Mouse (Mus musculus): ENCODE measurements around the gene Fndc7. TPM values are rescaled to one million over a fixed set of nuclear protein-coding genes. Genes with fewer than 3 reads are reported as not detected.
"Not testable (repeated sequence)": the region's sequence is repeated elsewhere in the genome, so short reads cannot be mapped to it uniquely, and the experiment has no call there.

Gene Fndc7
- polyA plus RNA-seq, 1 experiment from 2014 or later = 0.03 TPM

- WGBS (ENCODE audit: insufficient replicate concordance) = 31% methylated on average over 7 of the region's 7 CpGs
- Histone ChIP-seq H3K27me3 (no peaks in the 10 kb centered on the region), H3K4me3 (replicated peaks) (peak overlapping the region; percentile 88), H3K9ac (peak overlapping the region; percentile 83; the same call in 1 of the 2 replicates), H3K4me1 (replicated peaks) (peaks cover 26% of the 10 kb centered on the region), H3K4me2 (peak overlapping the region; percentile 82), H3K27ac (replicated peaks) (peak overlapping the region; percentile 97; the same call in 1 of the 2 replicates), H3K36me3 (replicated peaks) (peaks cover 4% of the 10 kb centered on the region), H3K9me3 (replicated peaks) (no peaks in the 10 kb centered on the region)
- no peak for ATAC-seq (ENCODE audit: insufficient read depth)
Observed at GRCm38 (mm10) chr3:108838980-108839379, 50.8 kb downstream of the Fndc7 start.

- Histone ChIP-seq H3K4me3 (replicated peaks) (no peak overlapping the region), H3K27me3 (no peaks in the 10 kb centered on the region), H3K36me3 (replicated peaks) (peaks cover 4% of the 10 kb centered on the region), H3K4me2 (no peak overlapping the region), H3K27ac (replicated peaks) (no peak overlapping the region), H3K9ac (no peak overlapping the region), H3K4me1 (replicated peaks) (peaks cover 26% of the 10 kb centered on the region), H3K9me3 (replicated peaks) (no peaks in the 10 kb centered on the region)
- ATAC-seq (ENCODE audit: insufficient read depth) = no peak
- WGBS (ENCODE audit: insufficient replicate concordance) = 77% methylated on average over 6 of the region's 6 CpGs
Observed at GRCm38 (mm10) chr3:108836931-108837330, 52.9 kb downstream of the Fndc7 start.

DNA sequence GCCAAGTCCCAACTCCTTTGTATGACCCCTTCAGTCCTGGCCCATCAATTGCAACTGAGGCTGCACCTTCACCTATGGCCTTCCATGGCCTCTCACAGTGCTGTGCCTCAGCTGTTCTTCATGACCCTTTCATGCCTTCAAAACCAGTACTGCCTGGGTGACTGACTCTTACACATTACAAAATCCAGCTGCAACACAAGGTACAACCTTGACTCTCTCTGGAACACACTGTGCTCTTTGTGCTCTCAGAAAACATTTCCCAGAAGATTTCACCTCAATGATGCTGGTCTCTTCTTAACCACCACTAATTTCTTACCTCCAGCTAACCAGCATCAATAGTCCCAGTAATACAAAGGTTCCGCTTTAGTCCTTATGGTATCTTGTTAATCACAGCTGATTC is 56.1 kb downstream of the Fndc7 start:
- not testable (repeated sequence) for H3K9ac ChIP-seq; H3K27ac ChIP-seq (replicated peaks); H3K9me3 ChIP-seq (replicated peaks); H3K4me3 ChIP-seq (replicated peaks); H3K36me3 ChIP-seq (replicated peaks); H3K27me3 ChIP-seq; H3K4me2 ChIP-seq; ATAC-seq (ENCODE audit: insufficient read depth)
- WGBS (ENCODE audit: insufficient replicate concordance) = 66% methylated on average over 1 of the region's 1 CpGs
- peaks cover 21% of the 10 kb centered on the region for H3K4me1 ChIP-seq (replicated peaks)

DNA sequence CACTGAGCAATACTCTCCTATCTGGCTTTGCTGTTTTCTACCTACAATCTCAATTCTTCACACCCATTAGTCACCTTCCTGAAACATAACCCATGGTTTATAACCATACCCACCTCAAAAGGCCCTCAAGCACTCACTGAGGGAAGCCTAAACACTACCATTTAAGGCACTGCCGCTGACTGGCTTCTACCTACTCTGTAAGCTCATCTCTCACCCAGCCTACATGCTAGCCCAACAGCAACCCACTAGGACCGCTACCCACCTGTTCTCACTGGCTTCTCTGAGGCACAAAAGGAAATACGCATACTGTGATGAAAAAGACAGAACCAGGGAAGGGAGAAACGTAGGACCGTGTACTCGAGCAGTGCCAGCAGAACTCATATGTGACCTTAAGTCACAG is 58.1 kb downstream of the Fndc7 start:
- Histone ChIP-seq H3K9me3 (replicated peaks) (no peaks in the 10 kb centered on the region), H3K4me1 (replicated peaks) (peaks cover 2% of the 10 kb centered on the region; the same call in 1 of the 2 replicates), H3K27ac (replicated peaks) (no peak overlapping the region), H3K36me3 (replicated peaks) (peaks cover 15% of the 10 kb centered on the region), H3K4me3 (replicated peaks) (no peak overlapping the region), H3K27me3 (no peaks in the 10 kb centered on the region), H3K9ac (no peak overlapping the region), H3K4me2 (no peak overlapping the region)
- ATAC-seq (ENCODE audit: insufficient read depth) = no peak
- WGBS (ENCODE audit: insufficient replicate concordance) = 86% methylated on average over 6 of the region's 6 CpGs

- Histone ChIP-seq H3K4me3 (replicated peaks) (no peak overlapping the region), H3K9ac (no peak overlapping the region), H3K9me3 (replicated peaks) (no peaks in the 10 kb centered on the region), H3K4me1 (replicated peaks) (peaks cover 2% of the 10 kb centered on the region; the same call in 1 of the 2 replicates), H3K27ac (replicated peaks) (no peak overlapping the region), H3K4me2 (no peak overlapping the region), H3K36me3 (replicated peaks) (peaks cover 25% of the 10 kb centered on the region), H3K27me3 (no peaks in the 10 kb centered on the region)
- WGBS (ENCODE audit: insufficient replicate concordance) = 70% methylated on average over 11 of the region's 11 CpGs
- ATAC-seq (ENCODE audit: insufficient read depth) = no peak
Observed at GRCm38 (mm10) chr3:108830493-108830892, 59.3 kb downstream of the Fndc7 start.

GRCm38 (mm10) chr3:108815631-108816030 is 74.2 kb downstream of the Fndc7 start:
- WGBS (ENCODE audit: insufficient replicate concordance) = 71% methylated on average over 4 of the region's 4 CpGs
- Histone ChIP-seq H3K4me3 (replicated peaks) (no peak overlapping the region), H3K27me3 (no peaks in the 10 kb centered on the region), H3K27ac (replicated peaks) (no peak overlapping the region), H3K9ac (no peak overlapping the region), H3K9me3 (replicated peaks) (no peaks in the 10 kb centered on the region), H3K36me3 (replicated peaks) (peaks cover 44% of the 10 kb centered on the region), H3K4me1 (replicated peaks) (no peaks in the 10 kb centered on the region), H3K4me2 (no peak overlapping the region)
- ATAC-seq (ENCODE audit: insufficient read depth) = no peak

DNA sequence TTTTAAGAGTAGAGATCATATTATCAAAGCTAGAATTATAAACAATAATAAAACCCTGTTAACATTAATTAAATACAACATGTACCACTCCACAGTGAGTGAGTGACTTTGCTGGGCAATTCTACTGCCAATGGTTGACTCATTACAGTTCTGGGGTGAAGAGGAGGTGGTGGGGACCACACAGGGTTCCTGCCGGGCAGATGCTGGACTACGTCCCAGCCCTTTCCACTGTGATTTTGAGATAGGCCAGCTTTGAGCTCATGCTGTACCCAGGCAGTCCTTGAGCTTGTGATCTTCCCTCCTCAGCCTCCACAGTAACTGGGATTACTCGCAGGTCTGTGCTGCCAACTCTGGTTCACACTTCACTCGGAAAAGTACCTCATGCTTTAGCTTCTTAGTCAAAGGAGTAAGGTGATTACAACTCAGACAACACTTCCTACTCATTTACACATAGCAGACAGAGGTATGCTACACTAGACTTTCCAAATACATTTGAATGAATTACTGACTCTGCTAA is 79.0 kb downstream of the Fndc7 start:
- ATAC-seq (ENCODE audit: insufficient read depth) = no peak
- Histone ChIP-seq H3K4me2 (no peak overlapping the region), H3K27me3 (no peaks in the 10 kb centered on the region), H3K27ac (replicated peaks) (no peak overlapping the region), H3K4me1 (replicated peaks) (no peaks in the 10 kb centered on the region), H3K36me3 (replicated peaks) (peaks cover 42% of the 10 kb centered on the region), H3K9ac (no peak overlapping the region), H3K9me3 (replicated peaks) (no peaks in the 10 kb centered on the region), H3K4me3 (replicated peaks) (no peak overlapping the region)
- 75% methylated on average over 4 of the region's 4 CpGs for WGBS (ENCODE audit: insufficient replicate concordance)

DNA sequence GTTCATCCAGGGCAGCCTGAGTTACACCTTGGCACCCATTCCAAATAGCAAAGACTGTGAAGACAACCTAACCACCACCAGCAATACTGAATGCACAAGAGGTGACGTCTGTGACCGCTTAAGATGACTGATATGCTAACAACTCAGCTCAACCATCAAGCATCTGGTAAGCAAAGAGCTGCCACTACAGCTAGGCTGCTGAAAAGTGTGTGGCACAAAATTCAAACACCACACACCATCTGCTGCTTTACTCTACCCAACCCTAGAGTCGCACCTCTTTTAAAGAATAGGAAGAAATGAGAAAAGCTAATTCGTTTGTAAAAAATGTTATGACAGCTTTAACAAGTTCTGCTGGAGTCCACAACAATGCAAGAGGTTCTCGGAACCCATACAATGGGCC is 84.2 kb downstream of the Fndc7 start:
- Histone ChIP-seq H3K4me3 (replicated peaks) (no peak overlapping the region), H3K9me3 (replicated peaks) (no peaks in the 10 kb centered on the region), H3K27me3 (no peaks in the 10 kb centered on the region), H3K9ac (no peak overlapping the region), H3K4me2 (no peak overlapping the region), H3K4me1 (replicated peaks) (no peaks in the 10 kb centered on the region), H3K36me3 (replicated peaks) (peaks cover 64% of the 10 kb centered on the region), H3K27ac (replicated peaks) (no peak overlapping the region)
- ATAC-seq (ENCODE audit: insufficient read depth) = no peak
- WGBS (ENCODE audit: insufficient replicate concordance) = 78% methylated on average over 5 of the region's 5 CpGs

Other genes starting within 250 kb of the Fndc7 start
- 33.1 and 42.0 TPM in 2 replicates for gene Clcc1, start 236.1 kb downstream of the Fndc7 start, polyA plus RNA-seq (2015; fragmentation: Nextera tagmentation; extraction: Ambion mirVana)
- 44.1 and 45.7 TPM in 2 replicates for gene Gpsm2, start 167.7 kb downstream of the Fndc7 start, polyA plus RNA-seq (2015; fragmentation: Nextera tagmentation; extraction: Ambion mirVana)
- gene Aknad1, start 150.3 kb downstream of the Fndc7 start, polyA plus RNA-seq (2015; fragmentation: Nextera tagmentation; extraction: Ambion mirVana) = 0.52 and 0.54 TPM in 2 replicates
- 16.8 and 19.2 TPM in 2 replicates for gene Stxbp3, start 49.5 kb downstream of the Fndc7 start, polyA plus RNA-seq (2015; fragmentation: Nextera tagmentation; extraction: Ambion mirVana)
- 26.3 and 26.4 TPM in 2 replicates for gene Prpf38b, start 21.7 kb upstream of the Fndc7 start, polyA plus RNA-seq (2015; fragmentation: Nextera tagmentation; extraction: Ambion mirVana)
- not detected in 2 replicates for gene Henmt1, start 49.9 kb upstream of the Fndc7 start, polyA plus RNA-seq (2015; fragmentation: Nextera tagmentation; extraction: Ambion mirVana)
- not detected in 2 replicates for gene Gm9857, start 50.4 kb upstream of the Fndc7 start, polyA plus RNA-seq (2015; fragmentation: Nextera tagmentation; extraction: Ambion mirVana)
- 2.0 and 2.2 TPM in 2 replicates for gene Fam102b, start 137.6 kb upstream of the Fndc7 start, polyA plus RNA-seq (2015; fragmentation: Nextera tagmentation; extraction: Ambion mirVana)
- not detected in 2 replicates for gene Slc25a54, start 190.5 kb upstream of the Fndc7 start, polyA plus RNA-seq (2015; fragmentation: Nextera tagmentation; extraction: Ambion mirVana)
- gene Slc25a24, start 233.1 kb upstream of the Fndc7 start, polyA plus RNA-seq (2015; fragmentation: Nextera tagmentation; extraction: Ambion mirVana) = 3.8 and 4.8 TPM in 2 replicates